ENCODE assay signal across 25 mouse cellular contexts in genomic region chr13:113594361-113594760, GRCm38 (mm10). TPM values are rescaled to one million over a fixed set of nuclear protein-coding genes. Genes with fewer than 3 reads are reported as not detected.
A peak's percentile ranks its signal among the peaks of the same experiment; 100 is the strongest.
DNase-seq lines count a peak whose midpoint lies in the region; ATAC-seq and TF ChIP-seq lines count a peak whose summit lies in the region.
"Had no signal": no experiment of that assay in that cellular context is flagged by ENCODE, and none has a peak within 500 bp of the region (broad histone marks: within the 10 kb centered on the region; RNA-seq: fewer than 3 reads in every experiment).

No protein-coding gene starts in this region.

- H3K36me3 ChIP-seq in forebrain, embryonic 14.5 days (ENCODE audit: control insufficient read depth, insufficient read depth, low read length), result peaks cover 19% of the 10 kb centered on the region
- peaks cover 51% of the 10 kb centered on the region for H3K36me3 ChIP-seq in forebrain, embryonic 10.5 days (replicated peaks)
- H3K36me3 ChIP-seq in limb, embryonic 14.5 days (ENCODE audit: control insufficient read depth, insufficient read depth, low read length), result peaks cover 34% of the 10 kb centered on the region

- no peak for TF ChIP-seq POLR2A in limb, embryonic 14.5 days (IDR thresholded peaks at IDR 0.05; ENCODE audit: borderline replicate concordance, extremely low read depth, insufficient read depth, insufficient read length)

- peak; percentile 33; the same call in 1 of the 2 replicates for ATAC-seq in forebrain, embryonic 14.5 days
- no peak for ATAC-seq in limb, embryonic 14.5 days (ENCODE audit: low FRiP score, low read depth)
- ATAC-seq: hindbrain, embryonic 16.5 days; inflammation-experienced regulatory T-cells, adult 6 months; intestine, postnatal 0 days had no signal

- H3K4me2 ChIP-seq in forebrain, embryonic 14.5 days (ENCODE audit: low read length), result no peak overlapping the region
- no peak overlapping the region for H3K4me2 ChIP-seq in limb, embryonic 14.5 days (replicated peaks; ENCODE audit: low read depth, low read length, severe bottlenecking)
- H3K4me2 ChIP-seq: embryonic facial prominence, embryonic 12.5 days; heart, embryonic 11.5 days; heart, embryonic 15.5 days had no signal

- H3K27ac ChIP-seq in forebrain, embryonic 14.5 days (ENCODE audit: low read depth, low read length), result no peak overlapping the region
- H3K27ac ChIP-seq in forebrain, embryonic 10.5 days, result no peak overlapping the region
- H3K27ac ChIP-seq in limb, embryonic 14.5 days (replicated peaks; ENCODE audit: low read depth, low read length), result peak overlapping the region; percentile 79
- H3K27ac ChIP-seq: gastrocnemius, adult 2 months; heart, adult 2 months; heart, embryonic 15.5 days had no signal

- no peak overlapping the region for H3K4me3 ChIP-seq in forebrain, embryonic 14.5 days (ENCODE audit: low read depth, low read length)
- no peak overlapping the region for H3K4me3 ChIP-seq in forebrain, embryonic 10.5 days
- no peak overlapping the region for H3K4me3 ChIP-seq in limb, embryonic 14.5 days (replicated peaks; ENCODE audit: low read length)
- H3K4me3 ChIP-seq: embryonic facial prominence, embryonic 12.5 days; gastrocnemius, adult 2 months; heart, adult 2 months; heart, embryonic 15.5 days had no signal

- H3K9me3 ChIP-seq in forebrain, embryonic 14.5 days (replicated peaks; ENCODE audit: control insufficient read depth, low read length), result no peaks in the 10 kb centered on the region
- H3K9me3 ChIP-seq in forebrain, embryonic 10.5 days, result no peaks in the 10 kb centered on the region
- no peaks in the 10 kb centered on the region for H3K9me3 ChIP-seq in limb, embryonic 14.5 days (ENCODE audit: control insufficient read depth, low read length)
- H3K9me3 ChIP-seq: embryonic facial prominence, embryonic 12.5 days; heart, embryonic 15.5 days had no signal

- WGBS in forebrain, embryonic 14.5 days, result 43% methylated on average over 12 of the region's 12 CpGs
- 95% methylated on average over 12 of the region's 12 CpGs for WGBS in forebrain, embryonic 10.5 days
- 81% methylated on average over 12 of the region's 12 CpGs for WGBS in limb, embryonic 14.5 days

- H3K9ac ChIP-seq in forebrain, embryonic 14.5 days (ENCODE audit: low read length), result no peak overlapping the region
- H3K9ac ChIP-seq in limb, embryonic 14.5 days (ENCODE audit: low read depth, low read length, severe bottlenecking), result no peak overlapping the region
- H3K9ac ChIP-seq: embryonic facial prominence, embryonic 12.5 days; heart, embryonic 15.5 days had no signal

- H3K4me1 ChIP-seq in forebrain, embryonic 14.5 days (ENCODE audit: control insufficient read depth, insufficient read depth, low read length), result peaks cover 22% of the 10 kb centered on the region
- peaks cover 14% of the 10 kb centered on the region for H3K4me1 ChIP-seq in forebrain, embryonic 10.5 days
- peaks cover 42% of the 10 kb centered on the region for H3K4me1 ChIP-seq in limb, embryonic 14.5 days (ENCODE audit: control insufficient read depth, insufficient read depth, low read length)

- intact Hi-C loops in heart, postnatal 25 days (cut with DNase I), result no loop called here

- DNase-seq in forebrain, embryonic 14.5 days (ENCODE audit: low spot score), result peak; percentile 68
- no peak for DNase-seq in forebrain, embryonic 10.5 days (ENCODE audit: extremely low spot score, low spot score)
- DNase-seq in heart, adult 11 months, result peak; percentile 66
- no peak for DNase-seq in heart, postnatal 25 days (ENCODE audit: low spot score)
- peak; percentile 56 for DNase-seq in Muller cell, postnatal 12 days (ENCODE audit: inconsistent ontology term)
- no peak for DNase-seq in limb, embryonic 14.5 days (ENCODE audit: low spot score)
- no peak for DNase-seq in urinary bladder, postnatal 4 days (ENCODE audit: low spot score in 2 of 2)
- DNase-seq in ovary, adult 18-20 months (ENCODE audit: low spot score), result no peak
- DNase-seq: adrenal gland, adult 8-10 months; adrenal gland, postnatal 36 days; cerebellum, adult 11 months; cerebellum, adult 8-10 months; cerebellum, postnatal 14 days; embryo, embryonic 11 days; gastrocnemius, adult 2 months; gastrocnemius, postnatal 36 days; heart, adult 2 months; heart, postnatal 14 days; kidney, adult 8-10 months had no signal

- H3K27me3 ChIP-seq in forebrain, embryonic 14.5 days (replicated peaks; ENCODE audit: control insufficient read depth, insufficient read depth, low read length), result no peaks in the 10 kb centered on the region
- no peaks in the 10 kb centered on the region for H3K27me3 ChIP-seq in forebrain, embryonic 10.5 days (ENCODE audit: poor library complexity, severe bottlenecking)
- H3K27me3 ChIP-seq in limb, embryonic 14.5 days (ENCODE audit: control insufficient read depth, insufficient read depth, low read length), result no peaks in the 10 kb centered on the region
- H3K27me3 ChIP-seq: embryonic facial prominence, embryonic 12.5 days; heart, embryonic 15.5 days had no signal

RNA-seq across cellular contexts. Expression of gene Snx18, which starts 24.0 kb away (rescaled TPM):
- 12.1 and 12.2 TPM in 2 replicates for polyA plus RNA-seq in forebrain, embryonic 14.5 days (2014; fragmentation: Nextera tagmentation; extraction: Ambion mirVana)
- 11.2 and 11.5 TPM in 2 replicates for polyA plus RNA-seq in forebrain, embryonic 10.5 days (2016; fragmentation: Nextera tagmentation; extraction: Ambion mirVana)
- total RNA-seq in heart, postnatal 25 days (2021), result 10 to 100 TPM; 22.6 to 23.6 TPM
- polyA plus RNA-seq in limb, embryonic 14.5 days (2012; rRNA removed), result 23.8 and 26.6 TPM in 2 replicates
- 37.4 and 41.9 TPM in 2 replicates for polyA plus RNA-seq in limb, embryonic 14.5 days (2014; fragmentation: Nextera tagmentation; extraction: Ambion mirVana)

Comparison
In these comparisons a context has a peak if more than half of its experiments do, and no peak if none do; other contexts are left out.
1. DNase-seq: peak in forebrain, embryonic 14.5 days (single experiment), heart, adult 11 months (single experiment) and Muller cell, postnatal 12 days (single experiment); none in forebrain, embryonic 10.5 days (single experiment), heart, postnatal 25 days (single experiment), limb, embryonic 14.5 days (single experiment), urinary bladder, postnatal 4 days (0 of 2) and ovary, adult 18-20 months (single experiment).